Mouse (Mus musculus): Measurements from ENCODE around the gene Dock3.

The Dock3 gene

DNA sequence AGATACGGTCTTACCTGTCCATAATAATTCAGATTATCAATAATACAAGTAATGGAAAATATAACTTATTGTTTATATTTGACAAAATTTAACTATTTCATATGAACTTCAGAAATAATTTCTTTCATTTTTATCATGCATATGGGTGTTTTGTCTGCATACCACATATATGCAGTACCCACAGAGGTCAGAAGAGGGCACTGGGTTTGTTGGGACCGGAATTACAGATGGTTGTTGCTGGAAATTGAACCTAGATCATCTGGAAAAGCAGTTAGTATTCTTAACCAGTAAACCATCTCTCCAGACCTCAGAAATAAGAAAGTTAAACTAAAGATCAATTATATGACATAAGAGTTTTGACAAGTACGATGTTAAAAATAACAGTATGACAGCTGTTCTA lies 261.0 kb downstream of the Dock3 start:
- peak; percentile 4 for DNase-seq

DNA sequence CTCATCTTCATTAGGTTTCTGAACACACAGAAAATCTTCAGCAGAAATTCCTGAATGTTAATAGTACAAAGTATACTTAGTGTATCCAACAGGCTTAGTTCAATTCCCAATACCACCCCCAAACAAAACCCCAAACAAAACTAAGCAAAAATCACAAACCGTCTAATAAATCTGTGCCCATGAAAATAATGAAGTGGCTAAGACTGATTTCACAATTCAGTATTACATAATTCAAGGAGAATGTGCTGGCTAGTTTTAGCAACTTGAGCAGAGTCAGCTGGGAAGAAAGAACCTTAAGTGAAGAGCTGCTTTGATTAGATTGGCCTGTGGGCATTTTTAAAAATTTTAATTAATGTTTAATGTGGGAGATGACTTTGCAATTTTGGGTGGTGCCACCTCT lies 273.3 kb downstream of the Dock3 start:
- no peak for DNase-seq

DNA sequence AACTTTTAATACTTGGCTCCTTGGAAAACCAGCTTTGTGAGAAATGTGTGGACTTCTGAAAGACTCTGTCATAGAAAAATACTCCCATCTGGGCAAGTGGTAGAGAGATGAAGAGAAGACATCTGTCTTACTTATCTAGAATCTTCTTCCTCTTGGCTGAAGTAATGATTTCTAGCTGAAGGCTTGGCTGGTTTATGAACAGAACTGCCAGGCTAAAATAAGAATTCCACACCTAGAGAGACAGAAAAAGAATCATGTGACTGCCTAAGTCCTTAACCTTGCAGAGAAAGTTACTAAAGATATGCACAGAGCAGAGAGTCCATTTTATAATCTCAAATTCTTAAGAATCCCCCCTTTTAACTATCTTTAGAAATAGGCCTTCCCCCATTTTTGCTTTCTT lies 276.2 kb downstream of the Dock3 start:
- no peak for DNase-seq

DNA sequence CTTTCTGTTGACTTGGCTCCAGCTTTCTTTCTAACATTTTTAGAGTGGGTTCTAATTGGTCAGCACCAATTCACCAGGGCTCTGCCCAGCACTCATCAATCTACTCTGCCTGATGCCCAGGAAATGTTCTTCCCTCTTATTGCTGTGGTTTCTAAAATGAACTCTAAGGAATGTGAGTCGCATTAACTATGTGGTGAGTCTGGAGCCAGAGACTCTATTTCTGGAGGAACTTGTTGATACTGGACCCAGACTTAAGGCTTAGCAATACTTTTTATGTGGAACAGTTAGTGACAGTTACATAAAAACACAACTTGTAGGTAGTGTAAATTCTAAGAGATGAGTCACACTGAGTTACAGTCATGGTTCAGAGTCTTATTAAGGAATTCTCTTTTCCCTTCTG lies 296.7 kb downstream of the Dock3 start:
- DNase-seq, result no peak

DNA sequence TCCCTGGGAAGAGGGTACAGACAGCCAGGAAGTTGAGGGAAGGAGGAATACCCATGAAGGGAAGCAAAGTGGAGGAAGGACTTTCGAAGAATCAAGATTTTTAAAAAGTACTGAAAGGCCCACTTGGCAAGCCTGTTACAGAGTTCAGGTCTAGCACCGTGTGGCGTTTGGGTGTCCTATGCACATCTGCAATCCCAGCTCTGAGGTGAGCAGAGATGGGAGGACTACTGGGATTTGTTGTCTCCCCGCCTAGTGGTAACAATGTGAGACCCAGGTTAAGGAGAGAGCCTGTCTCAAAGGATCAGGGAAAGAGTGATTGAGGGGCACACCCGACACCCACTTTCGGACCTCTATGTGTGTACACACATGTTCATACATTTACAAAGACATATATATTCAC lies 316.8 kb downstream of the Dock3 start:
- DNase-seq, result no peak

DNA sequence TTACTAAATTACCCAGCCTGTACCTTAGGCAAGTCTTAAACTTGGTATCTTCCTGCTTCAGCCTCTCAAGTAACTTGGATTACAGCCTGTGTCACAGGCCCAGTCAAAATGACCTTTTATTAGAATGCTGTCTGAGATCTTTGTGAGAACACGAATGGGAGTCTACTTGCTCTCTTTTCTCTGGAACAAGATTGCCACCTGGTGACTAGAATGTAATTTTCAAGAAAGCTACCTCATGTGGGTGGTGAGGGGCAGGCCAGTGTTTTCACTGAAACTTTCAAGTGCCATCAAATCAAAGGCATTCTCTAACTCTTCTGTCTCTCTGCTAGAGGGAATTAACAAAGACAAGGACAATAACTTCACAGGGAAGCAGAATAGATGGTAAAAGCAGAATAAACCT lies 317.9 kb downstream of the Dock3 start:
- DNase-seq, result peak; percentile 14

DNA sequence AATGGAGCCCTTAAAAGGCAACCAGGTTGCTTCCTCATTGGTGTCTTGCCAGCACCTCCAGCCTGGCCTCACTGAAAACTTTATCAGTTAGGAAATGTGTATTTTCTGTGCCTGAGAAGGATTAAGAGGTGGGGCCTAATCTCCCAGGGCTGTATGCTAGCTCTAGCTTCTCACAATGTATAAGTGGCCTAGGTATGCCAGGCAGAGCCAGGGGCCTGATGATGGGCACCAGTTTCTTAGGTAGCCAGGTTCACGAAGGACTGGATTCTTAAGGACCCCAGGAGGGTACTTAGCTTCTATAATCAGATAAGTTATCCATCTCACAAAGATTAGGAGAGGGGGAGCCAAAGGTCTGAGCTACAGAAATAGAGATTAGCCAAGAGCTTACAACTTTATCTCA lies 320.1 kb downstream of the Dock3 start:
- no peak for DNase-seq

DNA sequence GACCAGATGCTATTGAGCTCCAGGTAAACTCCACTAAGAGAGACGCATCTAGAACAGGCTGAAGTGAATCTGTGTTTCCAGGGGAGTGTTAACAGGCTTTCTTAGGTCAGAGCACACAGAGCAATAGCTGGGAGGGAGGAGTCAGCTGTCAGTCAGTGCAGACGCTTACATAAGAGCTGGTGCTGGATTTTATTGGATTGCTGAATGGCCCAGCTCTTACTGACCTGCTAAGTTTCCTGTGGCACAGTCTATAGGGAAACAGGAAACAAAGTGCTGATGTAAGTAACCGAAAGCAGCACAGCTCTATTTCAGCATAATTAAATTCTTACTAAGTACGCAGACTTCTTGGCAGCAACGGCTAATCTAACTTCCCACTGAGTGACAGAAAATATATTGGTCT lies 323.0 kb downstream of the Dock3 start:
- DNase-seq, result no peak

DNA sequence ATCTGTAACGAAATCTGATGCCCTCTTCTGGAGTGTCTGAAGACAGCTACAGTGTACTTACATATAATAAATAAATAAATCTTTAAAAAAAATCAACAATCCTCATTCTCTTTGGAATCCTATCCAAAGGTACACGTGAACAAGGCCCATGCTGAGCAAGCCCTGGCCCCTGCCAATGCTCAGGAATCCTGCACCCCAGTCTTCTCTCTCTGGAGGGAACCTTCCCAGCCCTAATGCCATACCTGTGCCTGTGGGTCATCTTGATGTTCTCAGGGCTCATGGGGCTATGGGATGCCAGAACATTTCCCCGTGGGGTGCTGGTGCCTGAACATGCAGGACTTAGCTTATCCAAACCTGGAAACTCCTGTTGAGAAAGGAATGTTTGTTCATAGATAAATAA lies 323.5 kb downstream of the Dock3 start:
- DNase-seq, result no peak

DNA sequence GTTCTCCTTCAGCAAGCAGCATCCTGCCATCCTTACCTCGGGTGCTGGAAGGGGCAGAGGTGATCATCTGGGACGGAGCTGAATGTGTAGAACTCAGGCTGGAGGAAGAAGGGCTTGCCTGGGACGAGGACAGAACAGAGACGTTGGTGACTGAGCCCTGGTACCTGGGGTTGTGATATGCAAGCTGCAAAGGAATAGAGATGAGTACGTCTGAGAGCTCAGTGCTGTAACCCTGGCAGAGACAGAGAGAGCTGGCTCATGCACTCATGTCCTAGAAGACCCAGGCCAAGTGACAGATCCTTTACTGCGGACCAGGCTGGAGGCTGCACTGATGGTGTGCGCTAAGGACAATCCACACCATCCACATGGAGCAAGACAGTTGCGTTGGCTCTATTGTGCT lies 325.1 kb downstream of the Dock3 start:
- no peak for DNase-seq

DNA sequence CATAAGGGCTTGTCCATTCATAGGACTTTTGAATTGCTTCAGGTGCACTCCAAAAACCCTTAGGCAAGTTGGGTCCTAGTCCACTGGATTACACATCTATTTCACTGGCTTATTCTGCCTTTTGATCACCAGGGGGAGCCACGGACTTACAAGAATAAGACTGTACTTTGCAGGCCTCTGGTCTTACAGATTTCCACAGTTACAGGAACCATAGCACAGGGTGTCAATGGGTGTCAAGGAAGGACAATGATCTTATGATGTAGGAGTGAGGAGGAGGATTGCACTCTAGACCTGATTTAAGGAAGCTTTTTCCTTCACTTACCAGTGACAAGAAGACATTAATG lies 327.9 kb downstream of the Dock3 start:
- peak; percentile 54 for DNase-seq

DNA sequence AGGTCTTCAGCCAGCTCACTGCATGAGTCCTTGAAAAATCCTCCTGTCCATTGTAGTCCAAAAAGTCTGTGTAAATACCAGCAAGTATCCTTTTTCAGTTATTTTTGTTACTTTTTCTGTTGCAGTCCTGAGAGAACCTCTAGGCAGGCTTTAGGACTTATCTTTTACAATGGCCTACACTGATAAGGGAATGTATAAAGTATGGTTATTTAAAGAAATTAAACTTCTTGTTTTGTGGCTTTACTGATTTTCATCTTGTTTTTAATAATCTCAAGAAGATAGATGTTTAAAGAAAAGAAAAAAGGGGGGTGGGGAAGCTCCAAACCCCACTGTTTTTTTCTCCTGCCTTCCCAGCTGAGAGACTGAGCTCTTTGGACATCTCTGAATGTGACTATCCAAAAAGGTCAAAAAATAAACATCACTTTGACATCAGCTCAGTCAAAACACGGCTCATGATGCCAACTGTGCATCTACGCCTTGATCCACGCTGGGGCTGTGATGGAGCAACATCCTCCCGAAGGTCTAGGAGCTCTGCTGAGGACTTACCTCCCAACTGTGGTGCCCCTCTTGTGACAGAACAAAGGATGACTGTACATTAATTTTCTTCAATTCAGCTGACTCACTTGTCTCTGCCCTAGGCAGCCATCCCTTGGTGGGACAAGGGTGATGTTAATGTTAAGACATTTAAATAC lies 328.5 kb downstream of the Dock3 start:
- DNase-seq, result no peak

DNA sequence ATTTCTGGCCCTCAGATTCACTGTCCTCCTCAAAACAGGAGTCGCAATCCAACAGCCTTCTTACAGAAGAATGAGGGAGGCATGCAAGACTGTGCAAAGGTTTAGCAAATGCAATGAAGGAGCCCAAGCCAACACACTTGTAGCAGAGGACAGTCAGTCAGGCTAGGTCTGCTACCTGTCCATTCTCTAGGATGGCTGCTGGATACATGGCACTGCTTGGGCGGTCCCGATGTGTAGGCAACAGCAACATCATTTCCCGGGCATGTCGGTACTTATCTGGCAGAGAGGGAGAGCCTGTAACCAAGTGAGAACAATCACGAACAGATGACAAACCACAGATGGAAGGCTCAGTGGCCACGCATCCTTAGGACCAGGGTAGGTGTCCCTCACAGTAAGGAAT lies 330.1 kb downstream of the Dock3 start:
- no peak for DNase-seq

DNA sequence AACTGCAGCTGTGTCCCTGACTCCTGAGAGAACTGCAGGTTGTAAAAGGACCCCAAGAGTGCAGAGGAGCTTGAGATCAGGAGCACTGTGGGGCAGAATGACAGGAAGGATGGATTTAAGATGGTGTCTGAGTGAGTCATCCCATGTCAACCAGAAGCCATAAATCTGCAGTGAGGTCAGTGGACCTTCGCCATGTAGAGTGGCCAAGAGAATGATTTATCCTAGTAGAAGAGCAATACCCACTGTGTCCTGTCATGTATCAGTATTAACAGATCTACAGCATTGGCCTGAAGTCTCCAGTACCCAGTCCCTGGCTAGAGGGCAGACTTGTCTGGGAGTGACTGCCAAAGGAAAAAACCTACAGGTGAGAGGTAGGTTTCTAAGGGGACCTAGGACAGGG lies 332.8 kb downstream of the Dock3 start:
- DNase-seq, result no peak

DNA sequence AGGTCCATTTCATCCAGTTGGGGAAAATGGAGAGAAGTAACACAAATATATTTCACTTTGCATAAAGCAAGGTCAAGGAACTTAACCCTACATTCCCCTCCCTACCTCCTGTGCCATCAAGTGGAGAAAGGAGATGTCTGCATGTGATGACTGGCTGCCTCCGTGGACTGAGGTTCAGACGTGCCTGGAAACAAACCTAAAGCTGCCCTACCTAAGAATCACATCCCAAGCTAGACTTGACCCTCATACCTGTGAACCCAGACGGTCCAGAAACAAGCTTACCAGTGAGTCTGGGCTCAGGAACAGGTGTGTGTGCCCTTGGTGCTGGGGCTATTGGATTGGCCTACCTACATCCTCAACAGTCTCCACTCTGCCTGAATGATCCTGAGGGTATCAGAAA lies 338.4 kb downstream of the Dock3 start:
- DNase-seq, result no peak

DNA sequence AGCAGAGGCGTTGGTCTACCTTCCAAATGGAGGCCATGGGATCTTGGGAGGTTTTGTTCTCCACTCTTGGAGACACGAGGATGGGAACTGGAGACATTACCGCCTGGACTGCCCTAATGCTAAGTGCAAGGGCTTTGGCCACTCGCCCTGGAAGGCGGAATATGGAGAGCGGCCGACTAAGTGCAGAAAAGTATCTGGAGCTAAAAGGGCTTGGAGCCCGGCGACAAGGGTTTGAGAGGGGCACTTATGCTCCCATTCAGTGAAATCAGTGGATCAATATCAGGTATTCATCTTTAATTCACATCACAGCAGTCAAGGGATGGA lies 339.2 kb downstream of the Dock3 start:
- no peak for DNase-seq

DNA sequence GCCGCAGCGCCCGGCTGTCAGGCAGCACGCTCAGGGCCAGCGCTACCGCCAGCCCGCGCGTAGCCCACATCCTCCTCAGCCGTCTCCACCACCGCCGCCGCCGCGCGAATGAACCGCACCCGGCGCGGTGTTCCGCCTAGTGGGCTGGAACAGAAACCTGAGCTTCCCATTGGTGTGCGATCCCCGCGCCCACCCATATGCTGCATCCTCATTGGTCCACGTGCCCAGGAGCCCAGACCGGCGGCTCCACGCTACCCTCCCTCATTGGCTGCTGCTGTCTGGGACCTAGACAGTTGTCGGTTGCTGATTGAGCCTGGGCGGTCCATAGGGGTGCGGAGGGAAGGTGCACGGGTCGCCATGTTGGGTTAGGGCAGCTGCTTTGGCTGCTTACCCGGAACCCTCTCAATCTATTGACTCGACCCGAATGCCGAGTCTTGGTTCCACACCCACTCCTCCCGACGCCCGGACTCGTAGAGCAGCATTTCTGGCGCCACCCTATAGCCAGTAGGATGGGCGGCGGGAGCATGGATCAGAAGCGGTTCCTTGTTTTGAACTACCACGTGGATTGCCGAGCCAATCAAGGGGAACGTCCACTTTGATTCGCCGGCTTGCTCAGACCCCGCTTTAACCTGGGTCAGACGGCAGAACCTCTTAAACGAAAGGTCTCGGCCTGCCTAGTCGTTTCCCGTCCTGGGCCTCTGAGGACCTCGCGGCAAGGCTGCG lies 339.7 kb downstream of the Dock3 start, which contains the start of gene Manf:
Gene Manf (minus strand): TSS at position 151 of the 723 bp plus-strand sequence.
- DNase-seq, result peak; percentile 99

DNA sequence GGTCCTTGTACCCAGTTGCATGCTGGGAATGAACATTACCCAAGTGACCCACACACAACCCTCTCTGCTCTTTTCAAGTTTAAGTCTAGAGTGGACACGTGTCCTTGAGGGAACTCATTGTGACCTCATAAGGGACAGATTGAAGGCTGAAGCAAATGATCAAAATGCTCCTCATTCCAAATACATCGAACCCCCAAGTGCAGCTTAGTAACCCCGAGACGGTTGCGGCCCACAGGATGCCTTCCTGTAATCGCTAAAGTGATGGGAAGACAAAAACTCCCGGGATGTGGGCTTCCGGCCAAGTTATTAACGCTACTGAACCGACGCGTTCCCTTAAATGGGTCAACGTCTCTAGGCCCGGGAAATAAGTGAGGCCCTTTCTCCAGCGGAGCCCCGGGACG lies 340.4 kb downstream of the Dock3 start:
- DNase-seq, result no peak

DNA sequence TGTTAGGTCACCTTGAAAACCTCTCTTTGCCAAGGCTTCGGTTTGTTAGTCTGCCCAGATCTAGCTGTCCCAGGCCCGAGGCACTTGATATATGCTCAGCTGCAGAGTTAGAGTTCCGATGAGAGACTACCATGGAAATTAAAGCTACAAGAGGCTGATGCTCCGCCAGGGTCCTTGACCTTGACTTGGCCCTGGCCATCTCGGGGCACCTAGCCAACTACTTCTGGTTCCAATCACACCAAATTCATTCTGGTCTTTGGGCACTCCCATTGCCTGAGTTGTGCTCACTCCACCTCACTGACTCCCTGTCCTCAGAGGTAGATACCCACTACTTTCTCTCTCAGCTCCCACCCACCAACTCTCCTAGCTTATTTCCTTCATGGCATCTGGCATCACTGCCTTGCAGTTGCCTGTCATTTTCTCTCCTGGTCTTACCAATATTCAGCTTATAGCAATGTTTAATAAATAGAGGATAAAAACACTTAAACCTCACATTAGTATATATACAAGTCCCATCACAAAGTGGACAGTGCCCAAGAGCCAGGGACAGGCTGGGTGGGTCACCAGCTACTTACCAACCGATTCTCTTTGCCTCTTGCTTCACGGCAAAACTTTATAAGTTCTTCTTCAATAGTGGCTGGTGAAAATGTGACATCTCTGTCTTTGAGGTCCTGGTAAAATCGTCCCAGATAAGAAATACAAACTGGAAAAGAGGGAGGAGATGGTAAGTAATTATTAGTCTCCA lies 341.0 kb downstream of the Dock3 start:
- DNase-seq, result peak; percentile 26

DNA sequence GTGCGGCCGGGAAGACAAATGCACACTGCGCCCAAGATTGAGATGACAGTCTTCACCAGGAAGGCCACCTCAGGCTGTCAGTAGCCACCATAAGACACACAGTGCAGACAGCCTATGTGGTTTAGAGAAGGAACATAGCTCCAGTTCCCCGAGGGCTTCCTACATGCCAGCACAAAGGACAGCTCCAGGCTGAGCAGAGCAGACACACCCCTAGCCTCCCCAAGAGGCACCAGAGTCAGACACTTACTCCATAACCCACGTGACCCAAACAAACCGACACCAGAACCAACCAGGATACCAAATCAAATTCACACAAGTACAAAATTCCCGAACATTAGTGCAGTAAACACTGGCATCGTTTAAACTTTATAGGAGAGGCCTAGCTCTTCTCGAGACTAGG lies 342.4 kb downstream of the Dock3 start:
- DNase-seq, result no peak

DNA sequence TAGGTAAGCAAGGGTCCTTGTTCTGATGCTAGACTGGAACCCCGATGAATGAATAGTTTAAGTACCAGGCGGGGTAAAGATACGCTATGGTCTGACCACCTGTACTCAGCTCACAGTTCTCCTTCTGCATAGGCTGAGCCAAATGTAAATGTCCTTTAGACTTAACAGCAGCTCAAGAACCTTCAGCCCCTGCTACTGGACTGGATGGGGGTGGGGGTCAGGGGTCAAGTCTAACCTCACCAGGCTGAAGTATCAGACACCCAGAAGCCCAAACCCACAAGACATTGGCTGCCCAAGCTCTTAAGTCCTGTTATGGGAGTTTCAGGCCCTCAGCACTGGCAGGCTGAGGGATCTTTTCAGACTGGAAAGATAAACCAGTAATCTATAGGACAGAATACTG lies 343.4 kb downstream of the Dock3 start:
- no peak for DNase-seq

DNA sequence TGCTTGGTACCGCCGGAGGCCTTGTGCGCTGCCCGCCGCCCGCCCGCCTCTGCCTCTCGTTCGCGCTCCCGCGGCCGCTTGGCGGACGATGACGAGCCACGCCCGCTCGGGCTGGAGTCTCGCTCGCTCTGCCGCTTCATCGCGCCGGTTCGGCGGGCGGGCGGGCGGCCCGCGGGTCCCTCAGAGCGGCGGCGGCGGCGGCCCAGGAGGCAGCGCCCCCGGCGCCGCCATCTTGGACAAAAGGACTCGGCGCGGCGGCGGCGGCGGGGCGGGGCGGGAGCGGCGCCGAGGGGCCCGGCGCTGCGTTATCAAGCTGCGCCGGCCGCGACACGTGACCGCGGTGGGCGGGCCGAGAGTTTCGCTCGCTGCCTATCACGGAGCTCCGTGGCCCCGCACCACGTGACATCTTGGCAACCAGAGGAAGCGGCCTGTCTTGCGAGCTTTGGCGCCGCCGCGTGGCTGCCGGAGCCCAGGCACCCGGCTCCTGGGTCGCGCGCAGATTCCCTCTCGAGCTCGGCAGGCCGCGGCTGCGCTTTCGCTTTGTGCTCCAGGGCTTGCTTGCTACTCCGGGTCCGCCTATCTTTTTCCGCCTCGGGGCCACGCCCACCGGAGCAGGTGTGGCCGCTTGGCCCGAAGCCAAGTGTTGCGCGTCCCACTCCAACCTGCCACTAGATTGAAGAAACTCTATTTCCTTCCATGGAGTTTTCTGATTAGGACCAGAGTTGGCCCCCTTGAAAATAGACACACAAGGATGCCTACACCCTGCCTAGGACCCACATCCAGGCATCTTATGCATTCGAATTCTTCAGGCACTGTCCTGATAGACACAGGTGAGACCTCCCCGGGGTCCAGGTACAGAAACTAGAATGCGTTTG lies 344.6 kb downstream of the Dock3 start, which contains the start of gene Rbm15b:
Gene Rbm15b (minus strand): TSS at position 601 of the 875 bp plus-strand sequence.
- peak; percentile 99 for DNase-seq
